Mouse (Mus musculus) stomach, embryonic 16.5 days (tissue): ENCODE measurements around the gene Ifrd2. TPM values are rescaled to one million over a fixed set of nuclear protein-coding genes. Genes with fewer than 3 reads are reported as not detected.
"Not testable (repeated sequence)": the region's sequence is repeated elsewhere in the genome, so short reads cannot be mapped to it uniquely, and the experiment has no call there.

Source experiments
- ATAC-seq: fragments of 200-750 bp; cut with Nextera tagmentation; 2 replicates; pipeline ENCODE4 v1.8.0; 2017; ENCODE audit warnings: moderate number of reproducible peaks, moderate TSS enrichment; ENCODE audit not compliant: insufficient read depth, low FRiP score
- H3K27ac ChIP-seq: fragments of 300-500 bp; sonication (generic); 2 replicates; pipeline ENCODE4 v1.5.1; 2014; ENCODE audit warnings: low read length
- H3K27me3 ChIP-seq: fragments of 300-500 bp; sonication (generic); 2 replicates; pipeline ENCODE4 v1.6.1; 2014; ENCODE audit warnings: low read length, control low read depth, mixed read lengths; ENCODE audit not compliant: control insufficient read depth, insufficient read depth
- H3K36me3 ChIP-seq: fragments of 300-500 bp; sonication (generic); 2 replicates; pipeline ENCODE4 v1.6.1; 2014; ENCODE audit warnings: low read length; ENCODE audit not compliant: control insufficient read depth, insufficient read depth
- H3K4me1 ChIP-seq: fragments of 300-500 bp; sonication (generic); 2 replicates; pipeline ENCODE4 v1.6.1; 2014; ENCODE audit warnings: low read length, control low read depth, mixed read lengths; ENCODE audit not compliant: control insufficient read depth, insufficient read depth
- H3K4me2 ChIP-seq: fragments of 300-500 bp; sonication (generic); 2 replicates; pipeline ENCODE4 v1.6.1; 2014; ENCODE audit warnings: low read depth, low read length, mixed read lengths
- H3K4me3 ChIP-seq: fragments of 300-500 bp; sonication (generic); replicated peaks from 2 replicates; pipeline ENCODE4 v1.5.1; 2014; ENCODE audit warnings: mild to moderate bottlenecking, low read length
- H3K9ac ChIP-seq: fragments of 300-500 bp; sonication (generic); 2 replicates; pipeline ENCODE4 v1.6.1; 2014; ENCODE audit warnings: low read length
- H3K9me3 ChIP-seq: fragments of 300-500 bp; sonication (generic); replicated peaks from 2 replicates; pipeline ENCODE4 v1.6.1; 2016; ENCODE audit warnings: low read length, control low read depth; ENCODE audit not compliant: control insufficient read depth
- WGBS: fragments of 180-500 bp; shearing (Covaris S2); extraction: QIAGEN DNeasy Blood & Tissue Kit; methylation state at CpG from one replicate; pipeline ENCODE4 v1.1.7; 2014; 5-methylcytosine and 5-hydroxymethylcytosine counted together
- polyA plus RNA-seq: library from polyadenylated mRNA; unstranded; fragments of >200 nt; fragmentation: Nextera tagmentation; extraction: Ambion mirVana; gene quantifications from 2 replicates; pipeline ENCODE4 v1.2.1, GENCODE M21; 2015

The Ifrd2 gene
- polyA plus RNA-seq, 1 experiment from 2014 or later: 62.0 TPM

GRCm38 (mm10) chr9:107568331-107569261 is 18.8 kb upstream of the Ifrd2 start:
- ATAC-seq: peak; percentile 84
- Histone ChIP-seq H3K4me1 (peaks cover 48% of the 10 kb centered on the region), H3K4me3 (peak overlapping the region; percentile 92), H3K27me3 (no peaks in the 10 kb centered on the region), H3K9me3 (no peaks in the 10 kb centered on the region), H3K36me3 (peaks cover 13% of the 10 kb centered on the region), H3K27ac (peak overlapping the region; percentile 89), H3K9ac (peak overlapping the region; percentile 89), H3K4me2 (peak overlapping the region; percentile 90)
- under 1% methylated on average over 41 of the region's 41 CpGs for WGBS

GRCm38 (mm10) chr9:107569270-107569669 is 18.2 kb upstream of the Ifrd2 start:
- Histone ChIP-seq H3K36me3 (peaks cover 15% of the 10 kb centered on the region), H3K4me1 (peaks cover 42% of the 10 kb centered on the region), H3K4me2 (peak overlapping the region; percentile 90), H3K9me3 (no peaks in the 10 kb centered on the region), H3K27ac (peak overlapping the region; percentile 89), H3K9ac (peak overlapping the region; percentile 89), H3K27me3 (no peaks in the 10 kb centered on the region), H3K4me3 (peak overlapping the region; percentile 92)
- peak; percentile 15; the same call in 1 of the 2 replicates for ATAC-seq
- WGBS: 0% methylated on average over 23 of the region's 23 CpGs

DNA sequence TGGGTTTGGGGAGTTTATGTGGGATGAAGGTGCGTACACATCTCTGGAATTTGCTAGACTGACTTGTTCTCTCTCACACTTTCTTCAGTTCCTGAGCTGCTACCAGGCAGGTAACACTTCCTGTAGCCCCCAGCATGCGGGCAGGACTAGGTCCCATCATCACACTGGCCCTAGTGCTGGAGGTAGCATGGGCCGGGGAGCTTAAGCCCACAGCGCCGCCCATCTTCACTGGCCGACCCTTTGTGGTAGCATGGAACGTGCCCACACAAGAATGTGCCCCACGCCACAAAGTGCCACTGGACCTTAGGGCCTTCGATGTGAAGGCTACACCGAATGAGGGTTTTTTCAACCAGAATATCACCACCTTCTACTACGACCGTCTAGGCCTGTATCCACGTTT is 17.4 kb upstream of the Ifrd2 start:
- Histone ChIP-seq H3K4me1 (peaks cover 40% of the 10 kb centered on the region), H3K9me3 (no peaks in the 10 kb centered on the region), H3K9ac (peak overlapping the region; percentile 89), H3K4me3 (peak overlapping the region; percentile 92), H3K36me3 (peaks cover 15% of the 10 kb centered on the region), H3K27me3 (no peaks in the 10 kb centered on the region), H3K27ac (peak overlapping the region; percentile 89; the same call in 1 of the 2 replicates), H3K4me2 (peak overlapping the region; percentile 90)
- no peak for ATAC-seq
- WGBS: 34% methylated on average over 13 of the region's 13 CpGs

- H3K4me2 ChIP-seq: peak overlapping the region; percentile 90
- H3K9ac ChIP-seq: peak overlapping the region; percentile 89
- H3K9me3 ChIP-seq: no peaks in the 10 kb centered on the region
- peaks cover 41% of the 10 kb centered on the region for H3K4me1 ChIP-seq
- no peak for ATAC-seq
- H3K27ac ChIP-seq: peak overlapping the region; percentile 89
- WGBS: 75% methylated on average over 21 of the region's 21 CpGs
- peak overlapping the region; percentile 92 for H3K4me3 ChIP-seq
- peaks cover 15% of the 10 kb centered on the region for H3K36me3 ChIP-seq
- no peaks in the 10 kb centered on the region for H3K27me3 ChIP-seq
These were observed 16.6 kb upstream of the Ifrd2 start for GRCm38 (mm10) chr9:107570845-107571244.

DNA sequence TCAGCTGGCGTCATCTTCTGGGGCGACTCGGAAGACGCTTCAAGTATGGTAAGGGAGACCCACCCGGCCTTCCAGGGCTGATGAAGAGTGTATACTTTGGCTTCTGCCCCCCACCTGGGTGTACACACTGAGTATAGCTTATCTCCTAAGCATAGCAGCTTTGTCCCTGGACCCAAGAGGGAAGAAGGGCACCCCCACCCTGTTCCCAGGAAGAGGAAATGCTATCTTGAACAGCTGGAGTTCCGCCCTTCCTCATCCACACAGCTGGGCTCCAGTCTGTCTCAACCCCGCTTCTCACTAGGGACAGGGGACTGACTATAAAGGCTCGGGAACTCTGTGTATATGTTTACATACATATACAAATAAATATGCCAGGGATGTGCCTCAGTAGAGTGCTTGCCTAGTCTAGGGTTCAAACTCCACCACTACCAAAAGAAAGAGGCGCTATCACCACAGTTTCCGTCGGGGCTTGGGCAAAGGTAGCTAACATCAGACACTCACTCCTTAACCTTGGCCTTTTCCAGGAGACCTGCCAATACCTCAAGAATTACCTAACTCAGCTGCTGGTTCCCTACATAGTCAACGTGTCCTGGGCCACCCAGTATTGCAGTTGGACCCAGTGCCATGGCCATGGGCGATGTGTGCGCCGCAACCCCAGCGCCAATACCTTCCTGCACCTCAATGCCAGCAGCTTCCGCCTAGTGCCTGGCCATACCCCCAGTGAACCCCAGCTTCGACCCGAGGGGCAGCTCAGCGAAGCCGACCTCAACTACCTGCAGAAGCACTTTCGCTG is 15.7 kb upstream of the Ifrd2 start:
- Histone ChIP-seq H3K36me3 (peaks cover 15% of the 10 kb centered on the region), H3K4me3 (peak overlapping the region; percentile 92; the same call in 1 of the 2 replicates), H3K4me1 (peaks cover 47% of the 10 kb centered on the region), H3K9ac (0 out of 2 replicates have a peak overlapping the region, but pooled peaks have one; percentile 8), H3K9me3 (no peaks in the 10 kb centered on the region), H3K27ac (peak overlapping the region; percentile 89; the same call in 1 of the 2 replicates), H3K27me3 (no peaks in the 10 kb centered on the region), H3K4me2 (peak overlapping the region; percentile 90)
- 84% methylated on average over 22 of the region's 22 CpGs for WGBS
- no peak for ATAC-seq

- no peaks in the 10 kb centered on the region for H3K27me3 ChIP-seq
- H3K4me1 ChIP-seq: peaks cover 46% of the 10 kb centered on the region
- peaks cover 15% of the 10 kb centered on the region for H3K36me3 ChIP-seq
- H3K27ac ChIP-seq: no peak overlapping the region
- WGBS: 94% methylated on average over 2 of the region's 2 CpGs
- H3K9ac ChIP-seq: no peak overlapping the region
- ATAC-seq: no peak
- no peak overlapping the region for H3K4me3 ChIP-seq
- no peak overlapping the region for H3K4me2 ChIP-seq
- no peaks in the 10 kb centered on the region for H3K9me3 ChIP-seq
These were observed 15.1 kb upstream of the Ifrd2 start for GRCm38 (mm10) chr9:107572327-107572662.

DNA sequence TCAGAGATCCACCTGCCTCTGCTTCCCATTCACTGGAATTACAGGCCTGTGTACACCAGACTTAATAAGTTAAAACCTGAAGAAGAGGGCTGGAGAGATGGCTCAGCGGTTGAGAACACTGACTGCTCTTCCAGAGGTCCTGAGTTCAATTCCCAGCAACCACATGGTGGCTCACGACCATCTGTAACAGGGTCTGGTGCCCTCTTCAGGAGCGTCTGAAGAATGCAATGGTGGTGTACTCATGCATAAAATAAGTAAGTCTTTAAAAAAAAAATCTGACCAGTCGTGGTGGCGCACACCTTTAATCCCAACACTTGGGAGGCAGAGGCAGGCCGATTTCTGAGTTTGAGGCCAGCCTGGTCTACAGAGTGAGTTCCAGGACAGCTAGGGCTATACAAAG is 13.7 kb upstream of the Ifrd2 start:
- H3K4me2 ChIP-seq, H3K27me3 ChIP-seq, H3K27ac ChIP-seq, ATAC-seq, H3K9ac ChIP-seq, H3K9me3 ChIP-seq, H3K4me3 ChIP-seq: not testable (repeated sequence)
- Histone ChIP-seq H3K4me1 (peaks cover 39% of the 10 kb centered on the region), H3K36me3 (peaks cover 15% of the 10 kb centered on the region)
- 85% methylated on average over 6 of the region's 6 CpGs for WGBS

DNA sequence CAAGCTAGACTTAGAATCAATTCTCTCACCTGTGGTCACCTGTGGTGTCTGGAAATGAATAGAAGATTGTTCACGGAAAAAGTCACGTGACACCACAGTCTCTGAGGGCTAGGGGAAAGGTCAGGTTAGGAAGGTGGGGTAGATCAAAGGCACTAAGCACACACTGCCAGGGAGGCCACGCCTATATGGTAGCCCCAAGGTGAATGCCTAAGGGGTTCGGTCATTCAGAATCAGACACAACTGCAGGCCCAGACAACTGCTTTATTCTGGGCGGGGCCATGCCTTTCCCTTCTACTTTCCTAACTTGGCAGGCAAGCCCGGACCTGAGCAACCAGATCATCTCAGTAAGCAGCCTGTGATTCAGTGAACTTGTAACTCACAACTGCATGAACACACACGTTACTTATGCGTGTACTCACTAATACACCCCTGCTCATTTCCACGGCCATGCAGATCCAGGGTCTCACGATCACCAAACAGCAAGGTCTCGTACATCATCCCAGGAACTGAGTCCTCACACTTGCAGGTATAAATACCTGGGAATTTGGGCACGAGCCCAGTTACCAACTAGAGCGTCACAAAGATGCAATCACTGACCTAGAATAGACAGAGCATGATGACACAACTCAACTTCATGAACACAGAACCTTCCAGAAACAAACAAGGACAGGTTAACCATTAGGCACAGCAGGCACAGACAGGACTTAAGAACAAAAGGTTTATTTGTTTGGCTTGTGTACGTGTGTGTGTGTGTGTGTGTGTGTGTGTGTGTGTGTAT is 11.7 kb upstream of the Ifrd2 start:
- Histone ChIP-seq H3K4me1 (peaks cover 38% of the 10 kb centered on the region), H3K9me3 (no peaks in the 10 kb centered on the region), H3K9ac (peak overlapping the region; percentile 67; the same call in 1 of the 2 replicates), H3K4me3 (no peak overlapping the region), H3K36me3 (peaks cover 15% of the 10 kb centered on the region), H3K27me3 (no peaks in the 10 kb centered on the region), H3K27ac (peak overlapping the region; percentile 89), H3K4me2 (peak overlapping the region; percentile 56)
- 62% methylated on average over 14 of the region's 14 CpGs for WGBS
- ATAC-seq: peak; percentile 76
